Mouse (Mus musculus): ENCODE measurements around the gene Lgr5. TPM values are rescaled to one million over a fixed set of nuclear protein-coding genes. Genes with fewer than 3 reads are reported as not detected.

Gene Lgr5
- polyA plus RNA-seq, 1 experiment from 2014 or later: 4.8 TPM

DNA sequence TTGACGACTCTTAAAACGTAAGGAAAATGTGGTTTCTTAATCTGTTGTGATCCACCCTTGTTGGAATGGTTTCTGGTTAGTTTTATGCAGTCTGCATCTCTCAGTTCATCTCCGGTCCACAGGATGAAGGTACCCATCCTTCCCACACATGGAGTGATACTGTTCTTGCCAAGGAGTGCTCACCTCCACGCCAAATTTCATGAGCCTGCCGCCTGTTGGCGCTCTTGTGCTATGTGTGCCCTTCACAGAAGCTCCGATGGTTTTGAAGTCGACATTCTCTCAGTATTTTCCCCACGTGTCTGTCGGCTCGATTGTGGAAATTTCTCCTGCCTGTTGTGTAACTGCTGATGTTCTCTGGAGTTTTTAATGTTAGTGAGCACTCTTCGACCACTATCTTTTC is 57.8 kb downstream of the Lgr5 start:
- H3K9ac ChIP-seq (ENCODE audit: low read depth, low read length): no peak overlapping the region
- no peak overlapping the region for H3K4me2 ChIP-seq
- 82% methylated on average over 12 of the region's 12 CpGs for WGBS
- H3K9me3 ChIP-seq (ENCODE audit: control insufficient read depth, low read length): no peaks in the 10 kb centered on the region
- no peaks in the 10 kb centered on the region for H3K27me3 ChIP-seq (replicated peaks; ENCODE audit: control insufficient read depth, insufficient read depth, low read length)
- H3K4me3 ChIP-seq (ENCODE audit: low read depth, low read length): no peak overlapping the region
- no peaks in the 10 kb centered on the region for H3K36me3 ChIP-seq (ENCODE audit: control insufficient read depth, insufficient read depth, low read length)
- DNase-seq (ENCODE audit: low spot score): no peak
- ATAC-seq (replicated peaks; ENCODE audit: low FRiP score): no peak
- H3K27ac ChIP-seq (ENCODE audit: low read depth, low read length): no peak overlapping the region
- H3K4me1 ChIP-seq (replicated peaks; ENCODE audit: control insufficient read depth, insufficient read depth, low read length): no peaks in the 10 kb centered on the region

- ATAC-seq (replicated peaks; ENCODE audit: low FRiP score) (no peak), DNase-seq (ENCODE audit: low spot score) (no peak)
- H3K27me3 ChIP-seq (replicated peaks; ENCODE audit: control insufficient read depth, insufficient read depth, low read length): no peaks in the 10 kb centered on the region
- H3K9ac ChIP-seq (ENCODE audit: low read depth, low read length): no peak overlapping the region
- WGBS: 71% methylated on average over 4 of the region's 4 CpGs
- no peaks in the 10 kb centered on the region for H3K36me3 ChIP-seq (ENCODE audit: control insufficient read depth, insufficient read depth, low read length)
- H3K4me2 ChIP-seq: no peak overlapping the region
- no peak overlapping the region for H3K4me3 ChIP-seq (ENCODE audit: low read depth, low read length)
- H3K4me1 ChIP-seq (replicated peaks; ENCODE audit: control insufficient read depth, insufficient read depth, low read length): no peaks in the 10 kb centered on the region
- H3K9me3 ChIP-seq (ENCODE audit: control insufficient read depth, low read length): no peaks in the 10 kb centered on the region
- no peak overlapping the region for H3K27ac ChIP-seq (ENCODE audit: low read depth, low read length)
Measured at GRCm38 (mm10) chr10:115528892-115529291, 58.7 kb downstream of the Lgr5 start.

- no peaks in the 10 kb centered on the region for H3K4me1 ChIP-seq (replicated peaks; ENCODE audit: control insufficient read depth, insufficient read depth, low read length)
- no peak overlapping the region for H3K27ac ChIP-seq (ENCODE audit: low read depth, low read length)
- H3K36me3 ChIP-seq (ENCODE audit: control insufficient read depth, insufficient read depth, low read length): no peaks in the 10 kb centered on the region
- no peak overlapping the region for H3K9ac ChIP-seq (ENCODE audit: low read depth, low read length)
- H3K27me3 ChIP-seq (replicated peaks; ENCODE audit: control insufficient read depth, insufficient read depth, low read length): no peaks in the 10 kb centered on the region
- no peak overlapping the region for H3K4me2 ChIP-seq
- no peaks in the 10 kb centered on the region for H3K9me3 ChIP-seq (ENCODE audit: control insufficient read depth, low read length)
- DNase-seq (ENCODE audit: low spot score) (no peak), ATAC-seq (replicated peaks; ENCODE audit: low FRiP score) (no peak)
- no peak overlapping the region for H3K4me3 ChIP-seq (ENCODE audit: low read depth, low read length)
- WGBS: 55% methylated on average over 4 of the region's 4 CpGs
Measured at GRCm38 (mm10) chr10:115521081-115521451, 66.5 kb downstream of the Lgr5 start.

GRCm38 (mm10) chr10:115520200-115521080 is 67.1 kb downstream of the Lgr5 start:
- no peaks in the 10 kb centered on the region for H3K36me3 ChIP-seq (ENCODE audit: control insufficient read depth, insufficient read depth, low read length)
- no peak overlapping the region for H3K9ac ChIP-seq (ENCODE audit: low read depth, low read length)
- no peak for DNase-seq (ENCODE audit: low spot score)
- H3K4me2 ChIP-seq: no peak overlapping the region
- ATAC-seq (replicated peaks; ENCODE audit: low FRiP score): no peak
- no peak overlapping the region for H3K4me3 ChIP-seq (ENCODE audit: low read depth, low read length)
- H3K9me3 ChIP-seq (ENCODE audit: control insufficient read depth, low read length): no peaks in the 10 kb centered on the region
- no peaks in the 10 kb centered on the region for H3K4me1 ChIP-seq (replicated peaks; ENCODE audit: control insufficient read depth, insufficient read depth, low read length)
- no peaks in the 10 kb centered on the region for H3K27me3 ChIP-seq (replicated peaks; ENCODE audit: control insufficient read depth, insufficient read depth, low read length)
- no peak overlapping the region for H3K27ac ChIP-seq (ENCODE audit: low read depth, low read length)
- 68% methylated on average over 17 of the region's 17 CpGs for WGBS

DNA sequence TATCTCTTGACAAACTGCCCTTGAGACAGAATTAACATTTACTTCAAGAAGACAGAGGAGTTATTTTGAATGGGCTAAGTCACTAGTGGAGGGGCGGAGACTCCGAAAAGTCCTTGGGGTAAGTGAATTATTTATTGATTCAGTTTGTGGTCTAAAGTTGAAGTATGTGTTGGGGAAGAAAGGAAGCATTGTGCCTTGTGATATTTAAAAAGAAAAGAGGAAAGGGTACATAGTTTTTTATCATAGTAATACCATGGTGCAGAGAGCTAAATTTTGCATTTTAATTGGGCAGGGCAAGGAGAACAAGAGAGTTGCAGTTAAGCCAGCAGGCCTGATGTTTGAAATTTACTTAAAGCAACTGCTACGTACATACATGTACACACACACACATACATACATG is 68.7 kb downstream of the Lgr5 start:
- Histone ChIP-seq H3K4me3 (ENCODE audit: low read depth, low read length) (no peak overlapping the region), H3K36me3 (ENCODE audit: control insufficient read depth, insufficient read depth, low read length) (no peaks in the 10 kb centered on the region), H3K27me3 (replicated peaks; ENCODE audit: control insufficient read depth, insufficient read depth, low read length) (no peaks in the 10 kb centered on the region), H3K9ac (ENCODE audit: low read depth, low read length) (no peak overlapping the region), H3K4me1 (replicated peaks; ENCODE audit: control insufficient read depth, insufficient read depth, low read length) (no peaks in the 10 kb centered on the region), H3K4me2 (no peak overlapping the region), H3K9me3 (ENCODE audit: control insufficient read depth, low read length) (no peaks in the 10 kb centered on the region), H3K27ac (ENCODE audit: low read depth, low read length) (no peak overlapping the region)
- no peak for ATAC-seq (replicated peaks; ENCODE audit: low FRiP score)
- DNase-seq (ENCODE audit: low spot score): no peak
- WGBS: 90% methylated on average over 3 of the region's 3 CpGs

- Histone ChIP-seq H3K9me3 (ENCODE audit: control insufficient read depth, low read length) (no peaks in the 10 kb centered on the region), H3K36me3 (ENCODE audit: control insufficient read depth, insufficient read depth, low read length) (no peaks in the 10 kb centered on the region), H3K4me2 (no peak overlapping the region), H3K27ac (ENCODE audit: low read depth, low read length) (no peak overlapping the region), H3K4me1 (replicated peaks; ENCODE audit: control insufficient read depth, insufficient read depth, low read length) (no peaks in the 10 kb centered on the region), H3K4me3 (ENCODE audit: low read depth, low read length) (no peak overlapping the region), H3K9ac (ENCODE audit: low read depth, low read length) (no peak overlapping the region), H3K27me3 (replicated peaks; ENCODE audit: control insufficient read depth, insufficient read depth, low read length) (no peaks in the 10 kb centered on the region)
- DNase-seq (ENCODE audit: low spot score) (no peak), ATAC-seq (replicated peaks; ENCODE audit: low FRiP score) (no peak)
- 78% methylated on average over 7 of the region's 7 CpGs for WGBS
Measured at GRCm38 (mm10) chr10:115515503-115515902, 72.1 kb downstream of the Lgr5 start.

GRCm38 (mm10) chr10:115510959-115511358 is 76.6 kb downstream of the Lgr5 start:
- H3K4me2 ChIP-seq: no peak overlapping the region
- ATAC-seq (replicated peaks; ENCODE audit: low FRiP score) (no peak), DNase-seq (ENCODE audit: low spot score) (no peak)
- no peaks in the 10 kb centered on the region for H3K9me3 ChIP-seq (ENCODE audit: control insufficient read depth, low read length)
- no peak overlapping the region for H3K9ac ChIP-seq (ENCODE audit: low read depth, low read length)
- 79% methylated on average over 5 of the region's 5 CpGs for WGBS
- no peaks in the 10 kb centered on the region for H3K36me3 ChIP-seq (ENCODE audit: control insufficient read depth, insufficient read depth, low read length)
- no peaks in the 10 kb centered on the region for H3K27me3 ChIP-seq (replicated peaks; ENCODE audit: control insufficient read depth, insufficient read depth, low read length)
- no peaks in the 10 kb centered on the region for H3K4me1 ChIP-seq (replicated peaks; ENCODE audit: control insufficient read depth, insufficient read depth, low read length)
- H3K4me3 ChIP-seq (ENCODE audit: low read depth, low read length): no peak overlapping the region
- H3K27ac ChIP-seq (ENCODE audit: low read depth, low read length): no peak overlapping the region

- no peaks in the 10 kb centered on the region for H3K36me3 ChIP-seq (ENCODE audit: control insufficient read depth, insufficient read depth, low read length)
- H3K27ac ChIP-seq (ENCODE audit: low read depth, low read length): no peak overlapping the region
- no peak overlapping the region for H3K9ac ChIP-seq (ENCODE audit: low read depth, low read length)
- ATAC-seq (replicated peaks; ENCODE audit: low FRiP score) (no peak), DNase-seq (ENCODE audit: low spot score) (no peak)
- H3K4me3 ChIP-seq (ENCODE audit: low read depth, low read length): no peak overlapping the region
- no peaks in the 10 kb centered on the region for H3K27me3 ChIP-seq (replicated peaks; ENCODE audit: control insufficient read depth, insufficient read depth, low read length)
- H3K4me1 ChIP-seq (replicated peaks; ENCODE audit: control insufficient read depth, insufficient read depth, low read length): no peaks in the 10 kb centered on the region
- 75% methylated on average over 16 of the region's 16 CpGs for WGBS
- H3K4me2 ChIP-seq: no peak overlapping the region
- H3K9me3 ChIP-seq (ENCODE audit: control insufficient read depth, low read length): no peaks in the 10 kb centered on the region
Measured at GRCm38 (mm10) chr10:115505631-115506239, 81.8 kb downstream of the Lgr5 start.

GRCm38 (mm10) chr10:115505155-115505554 is 82.4 kb downstream of the Lgr5 start:
- Histone ChIP-seq H3K27me3 (replicated peaks; ENCODE audit: control insufficient read depth, insufficient read depth, low read length) (no peaks in the 10 kb centered on the region), H3K4me2 (no peak overlapping the region), H3K4me1 (replicated peaks; ENCODE audit: control insufficient read depth, insufficient read depth, low read length) (no peaks in the 10 kb centered on the region), H3K9ac (ENCODE audit: low read depth, low read length) (no peak overlapping the region), H3K36me3 (ENCODE audit: control insufficient read depth, insufficient read depth, low read length) (no peaks in the 10 kb centered on the region), H3K9me3 (ENCODE audit: control insufficient read depth, low read length) (no peaks in the 10 kb centered on the region), H3K4me3 (ENCODE audit: low read depth, low read length) (no peak overlapping the region), H3K27ac (ENCODE audit: low read depth, low read length) (no peak overlapping the region)
- WGBS: 76% methylated on average over 10 of the region's 10 CpGs
- ATAC-seq (replicated peaks; ENCODE audit: low FRiP score): no peak
- DNase-seq (ENCODE audit: low spot score): no peak

All from liver, embryonic 11.5 days (tissue).